Mouse (Mus musculus) megakaryocyte, embryonic 14.5 days (primary cell): ENCODE measurements around the gene Vps35l. TPM values are rescaled to one million over a fixed set of nuclear protein-coding genes. Genes with fewer than 3 reads are reported as not detected.

ENCODE experiments used
- H3K27me3 ChIP-seq: replicated peaks from 2 replicates; pipeline ENCODE3; 2012; ENCODE audit warnings: inconsistent platforms
- H3K36me3 ChIP-seq: replicated peaks from 2 replicates; pipeline ENCODE3; 2012; ENCODE audit warnings: low read length, inconsistent platforms, mixed read lengths
- H3K4me1 ChIP-seq: 2 replicates; pipeline ENCODE4 v1.6.1; 2012; ENCODE audit warnings: inconsistent platforms
- H3K4me3 ChIP-seq: replicated peaks from 2 replicates; pipeline ENCODE3; 2012; ENCODE audit warnings: moderate library complexity, mild to moderate bottlenecking, inconsistent platforms
- H3K9me3 ChIP-seq: 2 replicates; pipeline ENCODE4 v1.6.1; 2012; ENCODE audit warnings: inconsistent platforms
- FLI1 ChIP-seq: IDR thresholded peaks from 2 replicates; pipeline ENCODE4 v1.6.1; 2012; ENCODE audit warnings: low read length, inconsistent platforms, mixed read lengths
- GATA1 ChIP-seq: IDR thresholded peaks from 3 replicates; pipeline ENCODE4 v1.6.1; 2012; ENCODE audit warnings: mixed read lengths, low read length, inconsistent platforms, borderline replicate concordance
- polyA plus RNA-seq: library from polyadenylated mRNA; stranded (reverse); fragments of >175 nt; gene quantifications from 2 replicates; pipeline ENCODE4 v1.2.3, GENCODE M21; 2012; ENCODE audit warnings: low replicate concordance; ENCODE audit not compliant: insufficient read depth

Vps35l gene
- polyA plus RNA-seq, 1 experiment: 13.2 TPM

- Histone ChIP-seq H3K9me3 (no peaks in the 10 kb centered on the region), H3K36me3 (peaks cover 93% of the 10 kb centered on the region), H3K27me3 (no peaks in the 10 kb centered on the region), H3K4me1 (peaks cover 42% of the 10 kb centered on the region), H3K4me3 (no peak overlapping the region)
- TF ChIP-seq GATA1 (no peak), FLI1 (no peak)
Observed at GRCm38 (mm10) chr7:118773027-118773426, 33.0 kb downstream of the Vps35l start.

- TF ChIP-seq GATA1 (no peak), FLI1 (no peak)
- Histone ChIP-seq H3K4me1 (peaks cover 43% of the 10 kb centered on the region), H3K4me3 (no peak overlapping the region), H3K9me3 (no peaks in the 10 kb centered on the region), H3K36me3 (peaks cover 96% of the 10 kb centered on the region), H3K27me3 (no peaks in the 10 kb centered on the region)
Observed at GRCm38 (mm10) chr7:118775991-118776390, 36.0 kb downstream of the Vps35l start.

- H3K4me1 ChIP-seq: peaks cover 47% of the 10 kb centered on the region
- no peaks in the 10 kb centered on the region for H3K27me3 ChIP-seq
- H3K9me3 ChIP-seq: no peaks in the 10 kb centered on the region
- peaks cover 99% of the 10 kb centered on the region for H3K36me3 ChIP-seq
- no peak for TF ChIP-seq GATA1
- TF ChIP-seq FLI1: no peak
- no peak overlapping the region for H3K4me3 ChIP-seq
Observed at GRCm38 (mm10) chr7:118776491-118776890, 36.5 kb downstream of the Vps35l start.

- Histone ChIP-seq H3K27me3 (no peaks in the 10 kb centered on the region), H3K36me3 (peaks cover 100% of the 10 kb centered on the region), H3K4me3 (no peak overlapping the region), H3K9me3 (no peaks in the 10 kb centered on the region), H3K4me1 (peaks cover 47% of the 10 kb centered on the region)
- TF ChIP-seq GATA1 (no peak), FLI1 (no peak)
Observed at GRCm38 (mm10) chr7:118777598-118778394, 37.8 kb downstream of the Vps35l start.

- H3K4me1 ChIP-seq: peaks cover 47% of the 10 kb centered on the region
- no peak overlapping the region for H3K4me3 ChIP-seq
- H3K27me3 ChIP-seq: no peaks in the 10 kb centered on the region
- no peaks in the 10 kb centered on the region for H3K9me3 ChIP-seq
- TF ChIP-seq GATA1 (no peak), FLI1 (no peak)
- H3K36me3 ChIP-seq: peaks cover 100% of the 10 kb centered on the region
Observed at GRCm38 (mm10) chr7:118778561-118778960, 38.5 kb downstream of the Vps35l start.

- TF ChIP-seq GATA1: no peak
- TF ChIP-seq FLI1: no peak
Observed at GRCm38 (mm10) chr7:118783305-118784001, 43.4 kb downstream of the Vps35l start.

GRCm38 (mm10) chr7:118786091-118786490 is 46.1 kb downstream of the Vps35l start:
- Histone ChIP-seq H3K4me1 (peaks cover 4% of the 10 kb centered on the region; the same call in 1 of the 2 replicates), H3K4me3 (no peak overlapping the region), H3K36me3 (peaks cover 91% of the 10 kb centered on the region)

More at GRCm38 (mm10) chr7:118783305-118784001, 43.4 kb downstream of the Vps35l start:
- peaks cover 92% of the 10 kb centered on the region for H3K36me3 ChIP-seq
- H3K27me3 ChIP-seq: no peaks in the 10 kb centered on the region
- no peaks in the 10 kb centered on the region for H3K9me3 ChIP-seq
- H3K4me1 ChIP-seq: peaks cover 18% of the 10 kb centered on the region; the same call in 1 of the 2 replicates
- H3K4me3 ChIP-seq: no peak overlapping the region

GRCm38 (mm10) chr7:118787326-118787725 is 47.3 kb downstream of the Vps35l start:
- TF ChIP-seq GATA1 (no peak), FLI1 (no peak)
- Histone ChIP-seq H3K9me3 (no peaks in the 10 kb centered on the region), H3K36me3 (peaks cover 90% of the 10 kb centered on the region), H3K4me3 (no peak overlapping the region), H3K27me3 (no peaks in the 10 kb centered on the region), H3K4me1 (no peaks in the 10 kb centered on the region)

More at GRCm38 (mm10) chr7:118786091-118786490, 46.1 kb downstream of the Vps35l start:
- Histone ChIP-seq H3K27me3 (no peaks in the 10 kb centered on the region), H3K9me3 (no peaks in the 10 kb centered on the region)
- TF ChIP-seq GATA1: no peak
- TF ChIP-seq FLI1: no peak

GRCm38 (mm10) chr7:118788481-118788880 is 48.5 kb downstream of the Vps35l start:
- peaks cover 90% of the 10 kb centered on the region for H3K36me3 ChIP-seq

GRCm38 (mm10) chr7:118790292-118790691 is 50.3 kb downstream of the Vps35l start:
- Histone ChIP-seq H3K36me3 (peaks cover 90% of the 10 kb centered on the region), H3K4me1 (no peaks in the 10 kb centered on the region)

More at GRCm38 (mm10) chr7:118788481-118788880, 48.5 kb downstream of the Vps35l start:
- TF ChIP-seq FLI1 (no peak), GATA1 (no peak)
- H3K4me1 ChIP-seq: no peaks in the 10 kb centered on the region
- no peaks in the 10 kb centered on the region for H3K9me3 ChIP-seq
- H3K27me3 ChIP-seq: no peaks in the 10 kb centered on the region
- no peak overlapping the region for H3K4me3 ChIP-seq

More at GRCm38 (mm10) chr7:118790292-118790691, 50.3 kb downstream of the Vps35l start:
- Histone ChIP-seq H3K9me3 (no peaks in the 10 kb centered on the region), H3K4me3 (no peak overlapping the region), H3K27me3 (no peaks in the 10 kb centered on the region)
- TF ChIP-seq GATA1: no peak
- no peak for TF ChIP-seq FLI1
